Mouse (Mus musculus): ENCODE results near the gene Kri1. TPM values are rescaled to one million over a fixed set of nuclear protein-coding genes. Genes with fewer than 3 reads are reported as not detected.
"Not testable (repeated sequence)": the region's sequence is repeated elsewhere in the genome, so short reads cannot be mapped to it uniquely, and the experiment has no call there.

The Kri1 gene
- polyA plus RNA-seq, 1 experiment = 40.8 TPM

- H3K27me3 ChIP-seq (ENCODE audit: control insufficient read depth, insufficient read depth, low read length) = no peaks in the 10 kb centered on the region
- peaks cover 54% of the 10 kb centered on the region; the same call in 1 of the 2 replicates for H3K4me1 ChIP-seq (ENCODE audit: control insufficient read depth, insufficient read depth, insufficient read length)
- H3K27ac ChIP-seq (ENCODE audit: insufficient read depth, low read length) = peak overlapping the region; percentile 80
- no peak overlapping the region for H3K4me3 ChIP-seq (ENCODE audit: extremely low read depth, insufficient read depth, insufficient read length)
- no peak for DNase-seq (ENCODE audit: low read depth in 1 of 2, low spot score in 2 of 2)
- peaks cover 4% of the 10 kb centered on the region; the same call in 1 of the 2 replicates for H3K36me3 ChIP-seq (ENCODE audit: control insufficient read depth, insufficient read depth, low read length)
- 43% methylated on average over 12 of the region's 12 CpGs for WGBS
- TF ChIP-seq POLR2A (IDR thresholded peaks at IDR 0.05; ENCODE audit: low read depth, low read length) = no peak
- no peak for TF ChIP-seq CTCF (IDR thresholded peaks at IDR 0.05; ENCODE audit: extremely low read depth, insufficient read depth, insufficient read length, insufficient replicate concordance)
Observed at GRCm38 (mm10) chr9:21331365-21332140, 43.8 kb upstream of the Kri1 start.

DNA sequence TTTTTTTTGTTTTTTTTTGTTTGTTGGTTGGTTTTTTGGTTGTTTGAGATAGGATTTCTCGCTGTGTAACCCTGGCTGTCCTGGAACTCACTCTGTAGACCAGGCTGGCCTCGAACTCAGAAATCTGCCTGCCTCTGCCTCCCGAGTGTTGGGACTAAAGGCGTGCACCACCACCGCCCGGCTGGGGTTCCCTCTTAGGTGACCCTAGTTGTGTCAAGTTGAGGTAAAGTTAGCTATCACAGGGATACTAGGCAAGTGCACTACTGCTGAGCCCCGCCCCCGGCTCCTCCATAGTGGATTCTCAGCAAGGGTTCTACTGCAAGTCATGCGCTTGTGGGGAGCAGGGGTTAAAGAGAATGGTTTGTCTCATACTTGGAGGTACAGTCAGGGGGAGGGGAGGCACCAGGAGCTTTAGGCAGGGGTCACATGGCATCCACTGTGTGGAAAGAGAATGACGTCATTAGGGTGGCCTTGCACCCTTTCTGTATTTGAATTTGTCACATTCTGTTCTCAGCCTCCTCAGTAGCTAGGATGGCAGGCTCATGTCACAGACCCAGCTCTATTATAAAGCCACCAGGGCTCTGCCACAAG is 42.0 kb upstream of the Kri1 start:
- peaks cover 67% of the 10 kb centered on the region; the same call in 1 of the 2 replicates for H3K4me1 ChIP-seq (ENCODE audit: control insufficient read depth, insufficient read depth, insufficient read length)
- H3K36me3 ChIP-seq (ENCODE audit: control insufficient read depth, insufficient read depth, low read length) = no peaks in the 10 kb centered on the region
- no peak for TF ChIP-seq CTCF (IDR thresholded peaks at IDR 0.05; ENCODE audit: extremely low read depth, insufficient read depth, insufficient read length, insufficient replicate concordance)
- TF ChIP-seq POLR2A (IDR thresholded peaks at IDR 0.05; ENCODE audit: low read depth, low read length) = no peak
- H3K4me3 ChIP-seq (ENCODE audit: extremely low read depth, insufficient read depth, insufficient read length) = no peak overlapping the region
- H3K27me3 ChIP-seq (ENCODE audit: control insufficient read depth, insufficient read depth, low read length) = no peaks in the 10 kb centered on the region
- WGBS = 81% methylated on average over 10 of the region's 10 CpGs
- no peak for DNase-seq (ENCODE audit: low read depth in 1 of 2, low spot score in 2 of 2)
- H3K27ac ChIP-seq (ENCODE audit: insufficient read depth, low read length) = peak overlapping the region; percentile 76

- Histone ChIP-seq H3K4me3 (ENCODE audit: extremely low read depth, insufficient read depth, insufficient read length) (no peak overlapping the region), H3K27ac (ENCODE audit: insufficient read depth, low read length) (peak overlapping the region; percentile 85), H3K36me3 (ENCODE audit: control insufficient read depth, insufficient read depth, low read length) (no peaks in the 10 kb centered on the region), H3K27me3 (ENCODE audit: control insufficient read depth, insufficient read depth, low read length) (no peaks in the 10 kb centered on the region), H3K4me1 (ENCODE audit: control insufficient read depth, insufficient read depth, insufficient read length) (peaks cover 75% of the 10 kb centered on the region; the same call in 1 of the 2 replicates)
- 35% methylated on average over 5 of the region's 5 CpGs for WGBS
- TF ChIP-seq CTCF (IDR thresholded peaks at IDR 0.05; ENCODE audit: extremely low read depth, insufficient read depth, insufficient read length, insufficient replicate concordance) (no peak), POLR2A (IDR thresholded peaks at IDR 0.05; ENCODE audit: low read depth, low read length) (no peak)
- no peak for DNase-seq (ENCODE audit: low read depth in 1 of 2, low spot score in 2 of 2)
Observed at GRCm38 (mm10) chr9:21329041-21329440, 41.3 kb upstream of the Kri1 start.

- H3K4me3 ChIP-seq (ENCODE audit: extremely low read depth, insufficient read depth, insufficient read length) = peak overlapping the region; percentile 39; the same call in 1 of the 2 replicates
- H3K4me1 ChIP-seq (ENCODE audit: control insufficient read depth, insufficient read depth, insufficient read length) = peaks cover 79% of the 10 kb centered on the region; the same call in 1 of the 2 replicates
- H3K36me3 ChIP-seq (ENCODE audit: control insufficient read depth, insufficient read depth, low read length) = no peaks in the 10 kb centered on the region
- peak; percentile 55 to 81 for DNase-seq (ENCODE audit: low read depth in 1 of 2, low spot score in 2 of 2)
- no peaks in the 10 kb centered on the region for H3K27me3 ChIP-seq (ENCODE audit: control insufficient read depth, insufficient read depth, low read length)
- H3K27ac ChIP-seq (ENCODE audit: insufficient read depth, low read length) = peak overlapping the region; percentile 94
- WGBS = 4% methylated on average over 3 of the region's 3 CpGs
- no peak for TF ChIP-seq POLR2A (IDR thresholded peaks at IDR 0.05; ENCODE audit: low read depth, low read length)
- no peak for TF ChIP-seq CTCF (IDR thresholded peaks at IDR 0.05; ENCODE audit: extremely low read depth, insufficient read depth, insufficient read length, insufficient replicate concordance)
Observed at GRCm38 (mm10) chr9:21328041-21328440, 40.3 kb upstream of the Kri1 start.

GRCm38 (mm10) chr9:21327569-21327968 is 39.8 kb upstream of the Kri1 start:
- Histone ChIP-seq H3K27me3 (ENCODE audit: control insufficient read depth, insufficient read depth, low read length) (no peaks in the 10 kb centered on the region), H3K36me3 (ENCODE audit: control insufficient read depth, insufficient read depth, low read length) (no peaks in the 10 kb centered on the region), H3K4me3 (ENCODE audit: extremely low read depth, insufficient read depth, insufficient read length) (no peak overlapping the region), H3K27ac (ENCODE audit: insufficient read depth, low read length) (peak overlapping the region; percentile 94), H3K4me1 (ENCODE audit: control insufficient read depth, insufficient read depth, insufficient read length) (peaks cover 75% of the 10 kb centered on the region; the same call in 1 of the 2 replicates)
- DNase-seq (ENCODE audit: low read depth in 1 of 2, low spot score in 2 of 2) = no peak
- WGBS = 4% methylated on average over 3 of the region's 3 CpGs
- TF ChIP-seq POLR2A (IDR thresholded peaks at IDR 0.05; ENCODE audit: low read depth, low read length) (no peak), CTCF (IDR thresholded peaks at IDR 0.05; ENCODE audit: extremely low read depth, insufficient read depth, insufficient read length, insufficient replicate concordance) (no peak)

GRCm38 (mm10) chr9:21324269-21324668 is 36.5 kb upstream of the Kri1 start:
- WGBS = 74% methylated on average over 11 of the region's 11 CpGs
- peaks cover 48% of the 10 kb centered on the region for H3K4me1 ChIP-seq (ENCODE audit: control insufficient read depth, insufficient read depth, insufficient read length)
- H3K27me3 ChIP-seq (ENCODE audit: control insufficient read depth, insufficient read depth, low read length) = no peaks in the 10 kb centered on the region
- DNase-seq (ENCODE audit: low read depth in 1 of 2, low spot score in 2 of 2) = no peak
- no peak for TF ChIP-seq CTCF (IDR thresholded peaks at IDR 0.05; ENCODE audit: extremely low read depth, insufficient read depth, insufficient read length, insufficient replicate concordance)
- no peak for TF ChIP-seq POLR2A (IDR thresholded peaks at IDR 0.05; ENCODE audit: low read depth, low read length)
- no peak overlapping the region for H3K4me3 ChIP-seq (ENCODE audit: extremely low read depth, insufficient read depth, insufficient read length)
- H3K27ac ChIP-seq (ENCODE audit: insufficient read depth, low read length) = peak overlapping the region; percentile 56
- H3K36me3 ChIP-seq (ENCODE audit: control insufficient read depth, insufficient read depth, low read length) = no peaks in the 10 kb centered on the region

GRCm38 (mm10) chr9:21322917-21323297 is 35.1 kb upstream of the Kri1 start:
- not testable (repeated sequence) for H3K27me3 ChIP-seq (ENCODE audit: control insufficient read depth, insufficient read depth, low read length); DNase-seq (ENCODE audit: low read depth in 1 of 2, low spot score in 2 of 2); H3K36me3 ChIP-seq (ENCODE audit: control insufficient read depth, insufficient read depth, low read length)
- WGBS = 58% methylated on average over 8 of the region's 8 CpGs
- peaks cover 43% of the 10 kb centered on the region for H3K4me1 ChIP-seq (ENCODE audit: control insufficient read depth, insufficient read depth, insufficient read length)
- H3K4me3 ChIP-seq (ENCODE audit: extremely low read depth, insufficient read depth, insufficient read length) = peak overlapping the region; percentile 98; the same call in 1 of the 2 replicates
- H3K27ac ChIP-seq (ENCODE audit: insufficient read depth, low read length) = peak overlapping the region; percentile 98
